Mouse (Mus musculus) testis, adult 2 months (tissue): ENCODE measurements around the gene Fut8.

Source experiments
- CTCF ChIP-seq: fragments of 200-500 bp; IDR thresholded peaks from 2 replicates; pipeline ENCODE4 v1.5.1; 2012; ENCODE audit warnings: low read depth, mild to moderate bottlenecking, inconsistent platforms, low read length, moderate library complexity; ENCODE audit not compliant: control insufficient read depth, insufficient read depth, insufficient replicate concordance
- POLR2A ChIP-seq: fragments of 200-500 bp; IDR thresholded peaks from 2 replicates; pipeline ENCODE4 v1.6.1; 2012; ENCODE audit warnings: low read depth, mild to moderate bottlenecking, inconsistent platforms, low read length, moderate library complexity; ENCODE audit not compliant: control insufficient read depth

GRCm38 (mm10) chr12:77262650-77263049 lies 24.7 kb downstream of the Fut8 start:
- TF ChIP-seq POLR2A = no peak
- no peak for TF ChIP-seq CTCF
